Mouse (Mus musculus) embryonic fibroblast, embryonic 13.5 days (primary cell): ENCODE data around the gene Ffar2.

ENCODE experiments used
- CTCF ChIP-seq: IDR thresholded peaks from 2 replicates; pipeline ENCODE4 v1.5.1; 2011; ENCODE audit warnings: mild to moderate bottlenecking, control low read depth, low read length, moderate library complexity, borderline replicate concordance; ENCODE audit not compliant: insufficient read depth
- POLR2A ChIP-seq: IDR thresholded peaks from 2 replicates; pipeline ENCODE4 v1.6.1; 2011; ENCODE audit warnings: low read depth, mild to moderate bottlenecking, control low read depth, low read length, moderate library complexity

- TF ChIP-seq POLR2A = no peak
- no peak for TF ChIP-seq CTCF
Measured at GRCm38 (mm10) chr7:30824306-30824705, 731 bp upstream of the Ffar2 start.
